Mouse (Mus musculus): Measurements from ENCODE around the gene Rufy2. TPM values are rescaled to one million over a fixed set of nuclear protein-coding genes. Genes with fewer than 3 reads are reported as not detected.

Gene Rufy2
- polyA plus RNA-seq (2014; fragmentation: Illumina TruSeq; extraction: RNeasy Lipid Tissue Mini Kit (QIAGEN cat#74804); ENCODE audit: low read depth, low replicate concordance) = 8.2 TPM

GRCm38 (mm10) chr10:62980039-62980954 lies at the start of gene Rufy2:
Gene Rufy2 (plus strand): TSS chr10:62980223.

GRCm38 (mm10) chr10:62946738-62947471 lies 33.1 kb upstream of the Rufy2 start, which contains the start of gene Dna2:
Gene Dna2 (plus strand): TSS chr10:62947026.

GRCm38 (mm10) chr10:63023749-63024579 lies 43.9 kb downstream of the Rufy2 start, which contains the start of the genes Hnrnph3 and Pbld2:
Gene Hnrnph3 (minus strand): TSS chr10:63024217.
Gene Pbld2 (plus strand): TSS chr10:63024315.

DNA sequence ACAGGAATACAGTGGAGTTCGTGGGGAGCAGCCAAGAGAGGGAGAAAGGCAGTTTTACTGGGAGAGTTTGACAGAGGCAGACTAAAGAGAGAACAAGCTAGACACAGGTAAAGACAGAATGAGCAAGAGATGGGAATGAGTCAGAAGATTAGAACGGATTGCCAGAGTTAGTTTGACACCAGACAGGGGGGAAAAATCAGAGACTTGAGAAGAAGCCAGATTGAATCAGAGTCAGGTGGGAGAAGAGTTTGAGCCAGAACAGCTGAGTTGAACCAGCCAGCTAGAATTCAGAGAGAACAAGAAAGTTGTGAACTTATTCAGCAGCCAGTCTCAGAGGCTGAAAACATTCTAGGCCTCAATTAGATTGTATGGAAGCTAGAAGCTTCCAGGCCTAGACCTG lies 79.8 kb downstream of the Rufy2 start, which contains the start of gene Pbld1:
Gene Pbld1, plus strand, starts transcription at position 301 of the 400 bp plus-strand sequence.

Other genes starting within 250 kb of the Rufy2 start
- gene Ccar1, start 187.9 kb upstream of the Rufy2 start, polyA plus RNA-seq (2014; fragmentation: Illumina TruSeq; extraction: RNeasy Lipid Tissue Mini Kit (QIAGEN cat#74804); ENCODE audit: low read depth, low replicate concordance) = 38.4 TPM
- 0.43 TPM for gene Tet1, start 71.2 kb upstream of the Rufy2 start, polyA plus RNA-seq (2014; fragmentation: Illumina TruSeq; extraction: RNeasy Lipid Tissue Mini Kit (QIAGEN cat#74804); ENCODE audit: low read depth, low replicate concordance)
- 30.6 TPM for gene Slc25a16, start 59.6 kb upstream of the Rufy2 start, polyA plus RNA-seq (2014; fragmentation: Illumina TruSeq; extraction: RNeasy Lipid Tissue Mini Kit (QIAGEN cat#74804); ENCODE audit: low read depth, low replicate concordance)
- gene Dna2, start 33.2 kb upstream of the Rufy2 start, polyA plus RNA-seq (2014; fragmentation: Illumina TruSeq; extraction: RNeasy Lipid Tissue Mini Kit (QIAGEN cat#74804); ENCODE audit: low read depth, low replicate concordance) = 2.9 TPM
- 56.8 TPM for gene Hnrnph3, start 44.0 kb downstream of the Rufy2 start, polyA plus RNA-seq (2014; fragmentation: Illumina TruSeq; extraction: RNeasy Lipid Tissue Mini Kit (QIAGEN cat#74804); ENCODE audit: low read depth, low replicate concordance)
- 6.3 TPM for gene Pbld2, start 44.1 kb downstream of the Rufy2 start, polyA plus RNA-seq (2014; fragmentation: Illumina TruSeq; extraction: RNeasy Lipid Tissue Mini Kit (QIAGEN cat#74804); ENCODE audit: low read depth, low replicate concordance)
- 3.2 TPM for gene Pbld1, start 79.9 kb downstream of the Rufy2 start, polyA plus RNA-seq (2014; fragmentation: Illumina TruSeq; extraction: RNeasy Lipid Tissue Mini Kit (QIAGEN cat#74804); ENCODE audit: low read depth, low replicate concordance)
- gene Atoh7, start 119.4 kb downstream of the Rufy2 start, polyA plus RNA-seq (2014; fragmentation: Illumina TruSeq; extraction: RNeasy Lipid Tissue Mini Kit (QIAGEN cat#74804); ENCODE audit: low read depth, low replicate concordance) = not detected
- gene Mypn, start 223.7 kb downstream of the Rufy2 start, polyA plus RNA-seq (2014; fragmentation: Illumina TruSeq; extraction: RNeasy Lipid Tissue Mini Kit (QIAGEN cat#74804); ENCODE audit: low read depth, low replicate concordance) = 0.21 TPM

All from adipose tissue, adult 10 weeks (tissue).